Mouse (Mus musculus) hindbrain, embryonic 16.5 days (tissue): ENCODE measurements at regions not wholly inside any gene's neighbourhood (a gene's known extent, or its start where the extent isn't known, plus 50 kb on each side); places are given as distances from the start of the nearest gene placed in this dataset.

Experiments
- ATAC-seq: fragments of 200-750 bp; cut with Nextera tagmentation; 2 replicates; pipeline ENCODE4 v1.8.0; 2017; ENCODE audit warnings: moderate TSS enrichment, moderate library complexity
- H3K27ac ChIP-seq: fragments of 300-500 bp; sonication (generic); 2 replicates; pipeline ENCODE4 v1.5.1; 2014; ENCODE audit warnings: low read depth, mild to moderate bottlenecking, control low read depth, low read length, moderate library complexity
- H3K27me3 ChIP-seq: fragments of 300-500 bp; sonication (generic); replicated peaks from 2 replicates; pipeline ENCODE4 v1.6.1; 2014; ENCODE audit warnings: low read length; ENCODE audit not compliant: control insufficient read depth, insufficient read depth
- H3K36me3 ChIP-seq: fragments of 300-500 bp; sonication (generic); 2 replicates; pipeline ENCODE4 v1.6.1; 2014; ENCODE audit warnings: mild to moderate bottlenecking, low read length, moderate library complexity, mixed read lengths; ENCODE audit not compliant: control insufficient read depth, insufficient read depth
- H3K4me1 ChIP-seq: fragments of 300-500 bp; sonication (generic); 2 replicates; pipeline ENCODE4 v1.6.1; 2014; ENCODE audit warnings: low read depth, low read length; ENCODE audit not compliant: control insufficient read depth, insufficient read depth
- H3K4me2 ChIP-seq: fragments of 300-500 bp; sonication (generic); 2 replicates; pipeline ENCODE4 v1.6.1; 2014; ENCODE audit warnings: mild to moderate bottlenecking, low read length, control low read depth, moderate library complexity
- H3K4me3 ChIP-seq: fragments of 300-500 bp; sonication (generic); 2 replicates; pipeline ENCODE4 v1.5.1; 2014; ENCODE audit warnings: mild to moderate bottlenecking, low read length, control low read depth, moderate library complexity
- H3K9ac ChIP-seq: fragments of 300-500 bp; sonication (generic); 2 replicates; pipeline ENCODE4 v1.6.1; 2014; ENCODE audit warnings: low read depth, mild to moderate bottlenecking, control low read depth, low read length, moderate library complexity
- H3K9me3 ChIP-seq: fragments of 300-500 bp; sonication (generic); 2 replicates; pipeline ENCODE4 v1.6.1; 2014; ENCODE audit warnings: mild to moderate bottlenecking, low read length, moderate library complexity; ENCODE audit not compliant: control insufficient read depth
- WGBS: fragments of 180-500 bp; shearing (Covaris S2); extraction: QIAGEN DNeasy Blood & Tissue Kit; methylation state at CpG from one replicate; pipeline ENCODE4 v1.1.7; 2014; 5-methylcytosine and 5-hydroxymethylcytosine counted together

DNA sequence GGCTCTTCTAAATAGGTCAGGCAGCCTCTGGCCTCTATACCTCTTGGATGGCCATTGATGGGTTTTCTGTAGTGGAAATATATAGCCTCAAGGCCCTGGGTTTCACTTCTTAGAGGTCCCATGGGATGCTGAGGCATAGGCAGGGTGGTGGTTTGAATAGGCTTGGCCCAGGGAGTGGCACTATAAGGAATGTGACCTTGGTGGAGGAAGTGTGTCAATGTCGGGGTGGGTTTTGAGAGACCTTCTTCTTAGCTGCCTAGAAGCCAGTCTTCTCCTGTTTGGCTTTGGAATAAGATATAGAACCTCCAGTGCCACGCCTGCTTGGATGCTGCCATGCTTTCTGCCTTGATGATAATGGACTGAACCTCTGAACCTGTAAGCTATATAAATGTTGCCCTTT lies 59.5 kb upstream of the Hpcal1 start:
- 95% methylated on average over 2 of the region's 2 CpGs for WGBS
- H3K9ac ChIP-seq = no peak overlapping the region

DNA sequence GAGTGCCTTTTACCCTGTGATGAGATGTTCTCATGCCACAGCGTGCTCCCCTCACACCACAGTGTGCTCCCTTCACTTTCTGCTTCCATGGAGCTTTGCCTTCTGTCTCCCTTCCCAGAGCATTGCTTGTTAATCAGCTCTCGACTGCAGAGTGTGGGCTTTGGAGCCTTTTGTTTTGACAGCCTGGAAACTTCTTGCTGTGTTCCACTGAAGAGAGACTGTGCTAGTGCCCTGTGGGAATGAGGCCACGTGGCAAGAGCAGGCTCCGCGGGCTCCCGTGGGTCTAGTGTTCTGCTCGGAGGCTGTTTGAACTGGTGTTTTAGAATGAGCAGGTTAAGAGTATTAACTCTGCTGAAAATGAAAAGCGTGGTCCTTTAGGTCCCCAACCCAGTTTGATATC lies 54.5 kb upstream of the Hpcal1 start:
- Histone ChIP-seq H3K27ac (no peak overlapping the region), H3K9me3 (no peaks in the 10 kb centered on the region), H3K4me2 (no peak overlapping the region), H3K36me3 (no peaks in the 10 kb centered on the region), H3K9ac (no peak overlapping the region), H3K27me3 (no peaks in the 10 kb centered on the region), H3K4me3 (no peak overlapping the region), H3K4me1 (no peaks in the 10 kb centered on the region)
- WGBS = 67% methylated on average over 8 of the region's 8 CpGs
- no peak for ATAC-seq

More for the DNA sequence above, 59.5 kb upstream of the Hpcal1 start:
- ATAC-seq = no peak
- no peaks in the 10 kb centered on the region for H3K9me3 ChIP-seq
- no peak overlapping the region for H3K27ac ChIP-seq
- no peak overlapping the region for H3K4me3 ChIP-seq
- H3K4me2 ChIP-seq = no peak overlapping the region
- no peaks in the 10 kb centered on the region for H3K36me3 ChIP-seq
- no peaks in the 10 kb centered on the region for H3K27me3 ChIP-seq
- H3K4me1 ChIP-seq = no peaks in the 10 kb centered on the region

DNA sequence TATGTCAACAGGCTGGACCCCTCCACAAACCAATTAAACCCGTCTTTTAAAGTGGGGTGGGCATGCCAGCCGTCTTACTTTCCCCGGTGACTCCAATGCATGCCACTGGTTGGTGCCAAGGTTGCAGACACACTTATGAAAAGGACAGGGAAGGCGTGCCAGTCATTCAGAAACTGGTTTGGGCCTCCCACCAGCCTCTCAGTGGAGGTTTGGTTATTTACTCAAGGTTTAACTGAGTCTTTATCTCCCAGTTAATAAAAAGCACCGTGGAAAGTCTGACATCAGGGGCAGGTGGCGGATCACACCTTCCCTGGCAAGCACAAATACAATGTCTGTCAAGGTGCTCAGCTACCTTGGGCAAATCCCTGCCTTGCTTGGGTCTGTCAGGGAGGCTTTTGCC lies 54.1 kb upstream of the Hpcal1 start:
- Histone ChIP-seq H3K9me3 (no peaks in the 10 kb centered on the region), H3K27me3 (no peaks in the 10 kb centered on the region), H3K4me2 (no peak overlapping the region), H3K9ac (no peak overlapping the region), H3K27ac (no peak overlapping the region), H3K36me3 (no peaks in the 10 kb centered on the region), H3K4me3 (no peak overlapping the region), H3K4me1 (no peaks in the 10 kb centered on the region)
- 82% methylated on average over 6 of the region's 6 CpGs for WGBS
- no peak for ATAC-seq
